Comparison of ENCODE assay signal across 16 mouse cellular contexts in the genomic region with DNA sequence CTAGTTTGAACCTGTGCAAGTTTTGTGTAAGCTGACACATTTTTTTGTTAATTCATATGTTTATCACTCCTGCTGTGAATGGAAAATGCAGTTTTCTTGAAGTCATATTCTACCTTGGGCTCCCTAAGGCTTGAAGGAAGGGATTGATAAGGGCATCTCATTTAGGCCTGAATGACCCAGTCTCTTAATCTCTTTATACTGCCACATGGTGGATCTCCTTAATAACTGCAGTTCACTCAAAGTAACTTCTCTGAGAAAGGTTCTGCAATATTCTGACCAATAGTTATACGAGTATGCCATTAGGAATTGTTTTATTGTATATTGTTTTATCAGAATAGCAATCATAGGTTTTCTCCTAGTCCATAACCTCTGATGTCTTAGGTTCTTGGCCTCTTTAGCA.
"Had no signal": no experiment of that assay in that cellular context is flagged by ENCODE, and none has a peak within 500 bp of the region (broad histone marks: within the 10 kb centered on the region; RNA-seq: fewer than 3 reads in every experiment).

No protein-coding gene starts in this region.

- H3K36me3 ChIP-seq: limb, embryonic 13.5 days; midbrain, embryonic 15.5 days; neural tube, embryonic 13.5 days; stomach, embryonic 15.5 days had no signal

- H3K27me3 ChIP-seq: limb, embryonic 13.5 days; midbrain, embryonic 15.5 days; neural tube, embryonic 13.5 days; stomach, embryonic 15.5 days had no signal

- ATAC-seq: midbrain, embryonic 15.5 days had no signal

- H3K9me3 ChIP-seq: limb, embryonic 13.5 days; midbrain, embryonic 15.5 days; stomach, embryonic 15.5 days had no signal

- H3K4me3 ChIP-seq: limb, embryonic 13.5 days; midbrain, embryonic 15.5 days; neural tube, embryonic 13.5 days; stomach, embryonic 15.5 days had no signal

- H3K9ac ChIP-seq: limb, embryonic 13.5 days; liver, embryonic 14.5 days; midbrain, embryonic 15.5 days; neural tube, embryonic 13.5 days; stomach, embryonic 15.5 days had no signal

- DNase-seq: kidney, adult 11 months; kidney, adult 9 months; kidney, postnatal 10 days; layer of hippocampus, adult 9-11 months; layer of hippocampus, postnatal 36 days; left cerebral cortex, postnatal 4 days; lung, adult 2 months; lung, postnatal 10 days; lung, postnatal 4 days; thymus, postnatal 36 days had no signal

- H3K27ac ChIP-seq: limb, embryonic 13.5 days; liver, embryonic 14.5 days; midbrain, embryonic 15.5 days; neural tube, embryonic 13.5 days; stomach, embryonic 15.5 days had no signal

- H3K4me2 ChIP-seq: limb, embryonic 13.5 days; midbrain, embryonic 11.5 days; midbrain, embryonic 15.5 days; neural tube, embryonic 13.5 days; stomach, embryonic 15.5 days had no signal

- H3K4me1 ChIP-seq: limb, embryonic 13.5 days; midbrain, embryonic 15.5 days; neural tube, embryonic 13.5 days; stomach, embryonic 15.5 days had no signal
